Mouse (Mus musculus) midbrain, embryonic 10.5 days (tissue): ENCODE data around the gene Gzmf. TPM values are rescaled to one million over a fixed set of nuclear protein-coding genes. Genes with fewer than 3 reads are reported as not detected.
"Not testable (repeated sequence)": the region's sequence is repeated elsewhere in the genome, so short reads cannot be mapped to it uniquely, and the experiment has no call there.

ENCODE experiments used
- DNase-seq: peaks from one replicate; pipeline ENCODE4 v3.0.0-alpha.2; 2017; ENCODE audit warnings: low spot score
- H3K27ac ChIP-seq: fragments of 300-500 bp; sonication (generic); replicated peaks from 2 replicates; pipeline ENCODE4 v1.5.1; 2016; ENCODE audit warnings: mild to moderate bottlenecking
- H3K27me3 ChIP-seq: fragments of 300-500 bp; sonication (generic); 2 replicates; pipeline ENCODE4 v1.6.1; 2016; ENCODE audit warnings: low read depth, mild to moderate bottlenecking; ENCODE audit not compliant: poor library complexity, severe bottlenecking
- H3K36me3 ChIP-seq: fragments of 300-500 bp; sonication (generic); 2 replicates; pipeline ENCODE4 v1.6.1; 2016; ENCODE audit warnings: mild to moderate bottlenecking, moderate library complexity
- H3K4me1 ChIP-seq: fragments of 300-500 bp; sonication (generic); 2 replicates; pipeline ENCODE4 v1.6.1; 2016
- H3K4me3 ChIP-seq: fragments of 300-500 bp; sonication (generic); 2 replicates; pipeline ENCODE4 v1.5.1; 2016; ENCODE audit warnings: mild to moderate bottlenecking, moderate library complexity
- H3K9me3 ChIP-seq: fragments of 300-500 bp; sonication (generic); replicated peaks from 2 replicates; pipeline ENCODE4 v1.6.1; 2016; ENCODE audit warnings: mild to moderate bottlenecking
- WGBS: fragments of 180-500 bp; shearing (Covaris S2); methylation state at CpG from one replicate; pipeline ENCODE4 v1.1.7; 2016; 5-methylcytosine and 5-hydroxymethylcytosine counted together
- polyA plus RNA-seq: library from polyadenylated mRNA; unstranded; fragments of >200 nt; fragmentation: Nextera tagmentation; extraction: Ambion mirVana; gene quantifications from 2 replicates; pipeline ENCODE4 v1.2.1, GENCODE M21; 2016

The Gzmf gene
- polyA plus RNA-seq, 1 experiment from 2014 or later: not detected

- H3K27ac ChIP-seq, H3K36me3 ChIP-seq, H3K9me3 ChIP-seq, H3K27me3 ChIP-seq, H3K4me1 ChIP-seq, H3K4me3 ChIP-seq, DNase-seq: not testable (repeated sequence)
- WGBS: 87% methylated on average over 2 of the region's 2 CpGs
Observed at GRCm38 (mm10) chr14:56159479-56159878, 51.7 kb downstream of the Gzmf start, which contains the start of gene Gzmg. Gene Gzmg (minus strand): TSS chr14:56159579.

- Histone ChIP-seq H3K9me3 (no peaks in the 10 kb centered on the region), H3K27ac (no peak overlapping the region), H3K36me3 (no peaks in the 10 kb centered on the region), H3K27me3 (no peaks in the 10 kb centered on the region), H3K4me3 (no peak overlapping the region), H3K4me1 (no peaks in the 10 kb centered on the region)
- DNase-seq: no peak
- 70% methylated on average over 2 of the region's 2 CpGs for WGBS
Observed at GRCm38 (mm10) chr14:56155340-56155739, 55.9 kb downstream of the Gzmf start.

Other genes starting within 250 kb of the Gzmf start
- not detected in 2 replicates for gene Mcpt1, start 193.4 kb downstream of the Gzmf start, polyA plus RNA-seq
- gene Mcpt9, start 180.9 kb downstream of the Gzmf start, polyA plus RNA-seq: not detected in 2 replicates
- not detected in 2 replicates for gene Mcpt2, start 169.4 kb downstream of the Gzmf start, polyA plus RNA-seq
- gene Mcpt4, start 149.1 kb downstream of the Gzmf start, polyA plus RNA-seq: not detected in 2 replicates
- gene Mcpt8, start 126.1 kb downstream of the Gzmf start, polyA plus RNA-seq: not detected in 2 replicates
- not detected in 2 replicates for gene Ctsg, start 108.8 kb downstream of the Gzmf start, polyA plus RNA-seq
- gene Gzme, start 90.8 kb downstream of the Gzmf start, polyA plus RNA-seq: not detected in 2 replicates
- gene Gzmd, start 78.8 kb downstream of the Gzmf start, polyA plus RNA-seq: not detected in 2 replicates
- not detected in 2 replicates for gene Gzmg, start 51.8 kb downstream of the Gzmf start, polyA plus RNA-seq
- not detected in 2 replicates for gene Gzmn, start 36.8 kb downstream of the Gzmf start, polyA plus RNA-seq
- not detected in 2 replicates for gene Gzmc, start 23.2 kb upstream of the Gzmf start, polyA plus RNA-seq
- gene Gzmb, start 50.8 kb upstream of the Gzmf start, polyA plus RNA-seq: not detected in 2 replicates
- gene Atp12a, start 153.7 kb upstream of the Gzmf start, polyA plus RNA-seq: not detected in 2 replicates
- 1.9 and 2.1 TPM in 2 replicates for gene Rnf17, start 191.2 kb upstream of the Gzmf start, polyA plus RNA-seq